Mouse (Mus musculus): ENCODE measurements at regions not wholly inside any gene's neighbourhood (a gene's known extent, or its start where the extent isn't known, plus 50 kb on each side); places are given as distances from the start of the nearest gene placed in this dataset.
"Not testable (repeated sequence)": the region's sequence is repeated elsewhere in the genome, so short reads cannot be mapped to it uniquely, and the experiment has no call there.

DNA sequence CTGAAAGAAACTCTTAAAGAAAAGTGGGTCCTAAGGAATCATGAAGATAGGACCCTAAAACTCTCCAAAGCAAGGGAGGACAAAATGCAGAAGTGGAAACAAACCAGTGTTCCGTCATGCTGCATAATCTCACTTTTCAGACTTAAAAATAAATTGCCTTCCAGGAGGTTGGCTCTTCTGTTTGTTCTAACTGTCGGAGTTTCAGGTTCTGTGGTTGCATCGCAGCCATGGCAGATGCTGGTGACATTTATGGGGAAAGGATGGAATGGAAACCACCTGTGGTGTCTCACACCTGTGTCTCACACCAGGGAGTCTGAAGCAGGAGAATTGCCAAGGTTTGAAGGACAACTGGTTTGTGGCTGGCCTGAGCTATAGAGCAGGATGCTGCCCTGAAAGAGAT lies 50.9 kb upstream of the Hivep1 start:
- no peak for DNase-seq

DNA sequence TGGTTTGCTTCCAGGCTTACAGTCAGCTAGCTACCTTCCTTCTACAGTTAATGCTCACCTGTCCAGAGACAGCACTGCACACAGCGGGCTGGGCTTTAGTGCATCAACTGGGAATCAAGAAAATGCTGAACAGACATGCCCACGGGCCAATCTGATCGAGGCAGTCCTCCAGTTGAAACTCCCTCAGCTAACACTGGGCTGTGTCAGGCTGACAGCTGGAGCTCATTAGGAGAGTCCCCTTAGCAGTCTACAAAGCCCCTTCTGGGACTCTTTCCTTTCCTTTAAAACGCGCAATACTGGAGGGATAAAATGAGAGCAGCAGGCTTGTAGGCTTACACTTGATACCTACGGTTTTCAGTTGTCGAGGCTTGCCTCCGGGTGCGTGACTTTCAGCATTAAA lies 53.9 kb upstream of the Hivep1 start:
- DNase-seq, result peak; percentile 9

DNA sequence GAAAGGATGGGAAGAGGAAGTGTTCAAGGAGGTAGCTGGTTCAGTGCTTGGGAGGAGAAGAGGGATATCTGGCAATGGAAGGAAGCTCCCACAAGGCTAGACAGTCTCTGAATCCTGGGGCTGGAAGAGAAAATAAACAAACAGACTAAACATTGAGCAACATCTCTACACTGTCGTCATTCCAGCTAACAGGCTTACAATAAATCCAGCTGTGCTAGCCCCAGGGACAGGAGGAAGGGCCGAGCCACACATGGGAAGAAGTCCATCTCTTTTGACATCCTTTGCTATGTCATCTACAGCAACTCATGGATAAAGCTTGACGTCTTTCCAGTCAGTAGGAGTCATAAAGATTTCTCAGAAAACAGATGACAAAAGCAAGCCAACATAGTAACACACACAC lies 57.7 kb upstream of the Hivep1 start:
- DNase-seq, result no peak

DNA sequence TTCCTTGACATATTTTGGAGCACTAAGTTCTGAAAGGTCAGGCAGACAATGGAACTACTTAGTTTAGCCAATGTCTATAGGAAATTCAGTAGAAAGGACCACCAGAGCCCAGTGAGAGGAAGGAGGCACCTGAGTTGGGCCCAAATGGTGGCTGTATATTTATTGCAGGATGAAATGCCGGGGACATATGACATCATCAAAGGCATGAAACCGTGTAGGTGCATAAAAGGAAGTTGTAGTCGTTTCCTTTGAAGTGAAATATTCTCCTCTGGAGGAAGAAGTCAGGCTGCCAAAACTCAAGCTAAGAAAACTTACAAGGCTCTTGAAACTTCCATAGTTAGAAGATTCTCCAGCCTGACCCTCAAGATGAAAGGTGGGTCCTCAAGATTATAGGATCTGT lies 75.9 kb upstream of the Hivep1 start:
- no peak for DNase-seq

DNA sequence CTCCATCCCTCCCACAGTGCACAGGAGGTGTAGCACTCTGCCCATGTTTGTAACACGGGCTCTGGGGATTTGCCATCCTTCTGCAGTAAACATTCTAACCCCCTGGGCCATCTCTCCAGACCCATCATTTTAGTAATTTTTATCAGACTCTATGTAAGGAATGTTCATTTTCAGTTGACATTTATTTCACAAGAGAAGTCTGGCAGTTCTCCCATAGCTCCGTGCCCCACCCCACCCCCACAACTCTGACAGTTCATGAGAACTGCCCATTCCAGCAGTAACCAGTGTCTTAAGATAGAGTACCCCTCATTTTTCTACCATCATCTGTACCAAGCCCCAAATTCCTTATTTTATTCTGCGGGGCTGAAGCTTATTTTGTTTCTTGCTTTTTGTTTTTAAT lies 88.9 kb upstream of the Hivep1 start:
- no peak for DNase-seq

DNA sequence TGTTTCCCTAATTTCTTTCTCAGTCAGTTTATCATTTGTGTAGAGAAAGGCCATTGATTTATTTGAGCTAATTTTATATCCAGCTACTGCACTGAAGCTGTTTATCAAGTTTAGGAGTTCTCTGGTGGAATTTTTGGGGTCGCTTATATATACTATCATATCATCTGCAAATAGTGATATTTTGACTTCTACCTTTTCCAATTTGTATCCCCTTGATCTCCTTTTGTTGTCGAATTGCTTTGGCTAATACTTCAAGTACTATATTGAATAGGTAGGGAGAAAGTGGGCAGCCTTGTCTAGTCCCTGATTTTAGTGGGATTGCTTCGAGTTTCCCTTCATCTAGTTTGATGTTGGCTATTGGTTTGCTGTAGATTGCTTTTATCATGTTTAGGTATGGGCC lies 90.9 kb upstream of the Hivep1 start:
- DNase-seq, result not testable (repeated sequence)

DNA sequence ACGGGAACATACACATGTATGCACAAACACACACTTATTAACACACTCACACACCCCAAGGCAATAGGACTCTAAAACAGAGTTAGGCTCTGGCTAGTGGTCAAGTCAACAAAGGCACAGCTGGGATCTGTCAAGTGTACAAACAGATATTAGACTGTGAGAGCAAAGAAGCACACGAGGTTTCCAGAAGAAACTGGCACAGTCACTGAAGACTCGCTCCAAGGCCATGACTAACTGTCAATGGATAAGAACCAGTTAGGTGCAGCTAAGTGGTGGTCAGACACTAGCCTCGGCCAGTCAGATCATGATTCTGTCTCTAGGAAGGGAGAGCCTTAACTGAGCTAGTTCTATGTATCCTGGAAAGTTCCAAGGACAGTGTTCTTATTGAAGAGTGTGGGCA lies 93.9 kb upstream of the Hivep1 start:
- DNase-seq, result peak; percentile 34

DNA sequence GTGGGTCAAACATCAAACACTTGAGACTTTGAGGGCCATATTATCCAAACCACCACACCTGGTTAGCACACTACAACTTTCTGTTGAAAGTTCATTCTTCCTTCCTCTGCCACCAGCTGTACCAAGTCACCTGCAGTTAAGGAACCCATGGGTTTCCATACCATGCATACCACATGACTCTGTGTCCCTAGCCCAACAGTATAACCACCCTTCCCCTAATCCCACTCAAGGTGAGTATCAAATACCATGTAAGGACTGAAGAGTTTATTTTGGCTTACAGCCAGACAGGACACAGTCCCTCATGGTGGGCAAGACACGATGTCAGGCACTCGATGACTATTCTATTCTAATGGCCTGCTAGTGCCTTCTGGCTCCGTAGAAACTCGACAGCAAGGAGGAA lies 95.9 kb upstream of the Hivep1 start:
- DNase-seq, result no peak

DNA sequence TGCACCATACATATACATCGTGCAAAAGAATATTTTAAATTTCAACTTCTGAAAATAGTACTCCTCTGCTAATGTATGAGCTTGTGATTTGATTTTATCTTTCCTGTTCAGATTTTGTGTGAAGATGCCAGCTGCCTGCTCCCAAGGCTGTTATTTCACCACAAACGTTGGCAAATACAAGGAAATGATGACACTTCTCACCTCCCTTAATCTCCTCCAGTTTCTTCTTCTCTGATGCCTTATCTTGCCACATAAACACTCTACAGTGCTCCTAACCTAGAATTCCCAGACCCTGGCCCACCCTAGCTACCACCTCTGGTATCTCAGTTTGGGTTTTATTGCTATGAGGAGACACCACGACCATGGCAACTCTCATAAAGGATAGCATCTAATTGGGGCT lies 96.6 kb upstream of the Hivep1 start:
- no peak for DNase-seq

DNA sequence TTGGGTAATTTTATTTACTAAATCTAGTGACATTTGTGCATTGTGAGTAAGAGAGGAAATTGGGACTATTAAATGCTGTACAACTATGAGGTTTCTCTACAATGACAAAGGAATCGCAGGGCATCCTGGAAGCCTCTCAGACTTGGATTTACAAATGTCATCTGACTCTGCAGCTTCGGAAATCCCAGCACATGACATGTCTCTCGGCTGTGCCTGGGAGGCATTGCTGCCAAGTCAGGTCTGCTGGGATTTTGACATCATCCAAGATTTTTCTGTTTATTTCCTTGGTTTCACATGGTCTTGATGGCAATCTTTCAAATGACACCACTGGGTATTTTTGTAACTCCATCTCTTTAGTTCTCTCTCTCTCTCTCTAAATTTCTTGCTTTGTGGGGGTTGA lies 99.4 kb upstream of the Hivep1 start:
- peak; percentile 22 for DNase-seq

DNA sequence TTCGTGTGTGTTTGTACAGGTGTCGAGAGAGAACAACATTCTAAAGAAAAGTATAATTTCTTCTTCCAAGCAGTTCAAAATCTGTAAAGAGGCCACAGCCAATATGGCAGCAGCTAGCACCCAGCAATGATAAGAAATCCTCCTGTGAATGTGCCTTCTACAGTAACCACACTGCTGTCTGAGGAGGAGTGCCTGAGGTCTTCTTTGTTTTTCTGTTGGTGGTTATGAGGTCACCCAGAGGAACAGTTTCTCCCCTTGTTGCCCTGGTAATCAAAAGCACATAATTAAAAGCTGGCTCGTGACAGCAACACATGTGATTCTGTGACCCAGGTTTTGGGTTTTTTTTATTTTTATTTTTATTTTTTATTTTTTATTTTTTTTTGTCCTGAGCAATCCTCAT lies 100.8 kb upstream of the Adtrp start:
- DNase-seq, result no peak

DNA sequence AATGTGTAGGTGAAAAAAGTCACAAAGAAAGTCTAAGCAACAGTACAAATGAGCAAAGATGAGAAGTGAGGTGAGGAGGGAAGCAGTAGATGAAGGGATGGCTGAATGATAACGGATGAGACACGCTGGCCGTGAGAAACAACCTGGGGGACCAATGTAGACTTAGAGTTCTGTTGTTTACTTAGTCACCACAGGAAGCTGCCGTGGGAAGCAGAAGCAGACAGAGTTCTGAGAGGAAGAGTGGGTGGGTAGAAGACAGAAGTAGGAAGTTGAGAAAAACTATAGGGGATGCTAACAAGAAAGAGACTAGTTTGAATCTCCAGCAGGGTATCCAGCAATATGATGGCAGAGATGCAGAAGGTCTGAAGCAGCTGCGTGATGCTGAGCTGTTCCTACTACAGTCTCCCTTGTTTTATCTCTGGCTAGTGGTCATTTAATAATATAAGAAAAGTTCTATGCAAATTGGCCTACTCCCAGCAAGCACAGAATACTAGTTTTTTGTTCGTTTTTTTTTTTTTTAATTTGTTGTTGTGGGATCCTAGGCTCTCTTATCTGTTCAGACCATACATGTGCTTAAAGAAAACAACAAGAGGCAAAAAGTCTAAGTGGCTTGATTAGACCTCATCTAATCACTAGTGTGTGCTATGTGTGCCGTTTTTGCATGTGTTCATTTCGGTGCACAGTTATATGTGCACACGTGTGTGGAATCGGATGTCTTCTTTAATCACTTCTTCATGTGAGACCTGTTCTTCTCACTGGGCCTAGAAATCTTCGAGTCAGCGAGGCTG lies 85.0 kb upstream of the Adtrp start:
- DNase-seq, result no peak

DNA sequence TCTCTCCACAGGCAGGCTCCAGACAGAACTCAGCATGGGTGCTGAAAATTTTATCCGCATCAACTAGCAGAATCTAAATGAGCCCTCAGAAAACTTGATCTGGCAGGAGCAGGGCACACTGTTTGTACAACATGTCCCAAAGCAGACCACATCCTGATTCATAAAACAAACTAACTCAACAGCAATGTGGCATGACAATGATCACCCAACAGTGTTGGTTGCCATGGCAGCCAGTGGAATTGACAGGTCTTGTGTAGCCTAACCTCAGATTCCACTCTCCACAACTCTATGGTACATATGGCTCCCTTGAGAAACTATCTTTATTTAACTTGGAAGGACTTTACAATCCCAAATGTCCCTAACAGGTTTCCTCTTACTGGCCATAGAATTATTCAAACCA lies 82.3 kb upstream of the Adtrp start:
- no peak for DNase-seq

DNA sequence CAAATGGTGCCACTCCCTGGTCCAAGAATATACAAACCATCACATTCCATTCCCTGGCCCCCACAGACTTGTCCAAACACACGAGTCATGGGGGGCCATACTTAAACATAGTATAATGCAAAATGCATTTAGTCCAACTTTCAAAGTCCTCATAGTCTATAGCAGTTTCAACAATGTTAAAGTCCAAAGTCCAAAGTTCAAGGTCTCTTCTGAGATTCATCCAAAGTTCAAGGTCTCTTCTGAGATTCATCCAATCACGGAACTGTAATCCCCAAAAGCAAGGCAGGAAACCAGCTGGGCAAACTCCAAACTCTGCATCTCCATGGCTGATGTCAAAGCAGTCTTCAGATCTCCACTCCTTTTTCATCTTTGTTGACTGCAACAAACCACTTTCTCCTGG lies 78.4 kb upstream of the Adtrp start:
- DNase-seq, result not testable (repeated sequence)

DNA sequence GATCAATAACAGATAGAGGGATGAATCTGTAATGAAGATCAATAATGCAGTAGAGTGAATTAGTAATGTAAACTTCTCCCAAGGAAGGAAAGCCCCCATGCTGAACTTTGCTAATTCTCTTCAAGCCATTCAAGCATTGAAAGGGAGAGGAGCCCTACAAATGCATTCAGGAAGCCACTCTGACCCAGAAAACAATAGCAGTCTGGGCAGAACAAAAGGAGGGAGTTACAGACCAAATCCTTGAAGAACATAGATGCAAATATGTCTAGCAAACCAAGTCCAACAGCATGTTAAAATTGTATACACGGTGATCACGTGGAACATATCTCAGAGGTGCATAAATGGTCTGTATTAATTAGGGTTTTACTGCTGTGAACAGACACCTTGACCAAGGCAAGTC lies 77.7 kb upstream of the Adtrp start:
- no peak for DNase-seq

DNA sequence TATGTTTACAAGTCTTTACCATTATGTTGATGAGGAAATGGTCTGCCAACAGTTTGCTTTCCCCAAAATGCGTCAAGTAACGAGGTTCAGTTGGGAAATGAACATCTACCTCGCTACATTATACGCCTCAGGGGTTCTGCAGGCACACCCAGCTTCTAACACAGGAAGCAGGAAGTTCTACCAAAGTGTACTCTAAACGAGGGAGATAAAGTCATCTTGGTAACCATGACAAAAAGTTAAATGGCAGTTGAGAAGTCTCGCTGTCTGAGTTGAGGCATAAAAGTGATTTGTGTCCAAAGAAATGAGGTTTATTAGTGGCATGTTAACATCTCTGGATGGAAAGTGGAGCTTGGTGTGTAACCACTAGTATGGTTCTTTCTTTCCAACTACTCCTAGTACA lies 73.7 kb upstream of the Adtrp start:
- no peak for DNase-seq

DNA sequence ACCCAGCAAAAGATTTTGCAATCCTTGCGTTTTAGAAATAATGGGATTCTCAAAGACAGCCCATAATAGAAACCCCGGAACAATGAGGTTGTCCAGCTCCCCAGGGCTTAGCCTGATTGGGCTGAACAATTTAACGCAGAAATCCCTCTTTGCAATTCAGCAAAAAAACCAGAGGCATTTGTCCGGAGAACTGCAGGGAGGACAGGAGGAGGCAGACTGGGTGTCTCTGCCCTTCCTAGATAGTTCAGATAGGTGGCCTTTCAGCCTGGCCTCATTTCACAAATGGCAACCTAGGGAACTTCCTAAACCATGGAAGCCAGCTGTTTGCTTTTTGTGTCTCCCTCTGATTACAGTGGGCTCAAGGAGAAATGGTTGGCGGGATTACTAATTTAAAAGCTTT lies 71.0 kb upstream of the Adtrp start:
- DNase-seq, result no peak

DNA sequence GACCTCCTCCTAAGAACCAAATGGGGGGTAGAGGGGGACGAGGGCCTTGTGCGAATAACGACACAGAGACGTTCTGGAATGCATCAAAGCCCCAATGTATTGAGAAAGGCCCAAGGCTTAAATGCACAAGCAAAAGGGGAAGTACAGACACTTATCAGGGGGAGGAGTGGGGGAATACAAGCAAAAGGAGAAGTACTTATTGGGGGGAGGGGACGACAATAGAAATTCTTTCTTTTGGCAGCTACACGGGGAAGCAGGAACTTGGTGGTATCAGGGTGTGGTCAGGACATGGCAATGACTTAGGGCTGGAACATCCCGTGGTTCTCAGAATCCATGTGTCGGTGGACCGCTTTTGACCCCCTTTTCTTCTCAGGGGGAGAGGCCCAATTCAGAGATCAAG lies 68.3 kb upstream of the Adtrp start:
- DNase-seq, result not testable (repeated sequence)

DNA sequence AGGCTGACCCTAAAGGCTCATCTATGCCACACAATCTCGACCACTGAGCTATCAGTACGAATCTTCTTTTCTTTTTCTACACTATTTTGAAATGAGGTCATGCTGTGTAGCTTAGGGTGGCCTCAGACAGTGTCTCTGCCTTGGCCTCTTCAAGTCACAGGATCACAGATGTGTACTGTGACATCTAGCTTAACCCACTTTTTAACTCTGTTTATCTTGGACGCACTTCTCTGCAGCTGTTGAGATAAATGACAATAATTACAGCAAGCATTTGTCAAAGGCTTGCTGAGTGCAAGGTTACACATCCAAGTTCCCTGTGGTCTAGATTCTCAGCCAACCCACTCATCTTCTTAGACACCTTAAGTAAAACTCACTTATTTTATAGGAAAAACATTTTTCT lies 63.3 kb upstream of the Adtrp start:
- no peak for DNase-seq

DNA sequence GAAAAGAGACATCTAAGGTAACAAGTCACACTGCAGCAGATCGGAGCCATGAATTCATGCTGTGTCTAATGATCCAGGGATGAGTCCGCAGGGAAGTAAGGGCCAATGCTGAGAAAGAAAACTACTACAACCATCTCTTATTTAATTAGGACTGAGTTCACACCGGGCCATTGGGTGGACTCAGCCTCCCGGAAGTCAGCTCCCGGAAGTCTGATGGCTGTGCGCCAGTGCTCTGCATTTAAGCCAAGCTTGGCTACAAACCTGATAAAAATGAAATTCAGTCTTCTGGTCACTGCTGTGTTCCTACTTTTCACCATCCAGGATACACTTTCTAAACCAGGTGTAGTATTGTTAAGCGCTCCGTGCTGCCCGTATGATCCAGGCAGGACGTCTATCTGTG lies 62.8 kb upstream of the Adtrp start:
- peak; percentile 68 for DNase-seq

DNA sequence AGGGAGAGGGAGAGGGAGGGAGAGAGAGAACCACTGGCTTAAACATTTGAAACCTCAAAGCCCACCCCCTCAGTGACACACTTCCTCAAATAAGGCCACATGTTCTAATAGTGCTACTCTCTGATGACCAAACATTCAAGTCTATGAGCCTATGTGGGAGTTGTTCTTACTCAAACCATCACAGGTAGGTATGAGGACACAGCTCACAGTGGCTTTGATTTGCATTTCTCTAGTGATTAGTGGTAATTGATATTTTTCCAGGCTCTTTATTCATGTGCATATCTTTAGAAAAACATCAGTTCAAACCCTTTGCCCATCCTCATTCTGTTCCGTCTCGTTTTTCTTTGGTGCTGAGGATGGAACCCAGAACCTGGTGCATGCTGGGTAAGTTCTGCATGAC lies 59.5 kb upstream of the Adtrp start:
- DNase-seq, result no peak

DNA sequence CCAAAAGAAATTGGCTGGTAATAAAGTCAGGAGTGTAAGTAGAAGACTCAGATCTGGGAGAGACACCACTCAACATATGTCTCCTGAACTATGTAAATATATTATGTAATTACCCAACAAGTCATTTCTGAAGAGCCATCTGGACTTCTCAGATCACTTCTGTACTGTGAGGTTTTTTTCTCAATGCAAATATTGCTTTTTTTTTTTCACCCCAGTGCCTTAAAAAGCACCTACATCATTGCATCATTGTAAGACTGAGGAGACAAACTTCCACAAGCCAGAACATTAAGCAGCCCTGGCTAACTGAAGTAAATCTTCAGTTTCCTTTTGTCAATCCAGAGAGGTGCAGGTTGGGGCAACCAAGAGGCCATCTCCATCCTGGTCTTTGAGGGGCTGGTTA lies 55.8 kb upstream of the Adtrp start:
- DNase-seq, result no peak

DNA sequence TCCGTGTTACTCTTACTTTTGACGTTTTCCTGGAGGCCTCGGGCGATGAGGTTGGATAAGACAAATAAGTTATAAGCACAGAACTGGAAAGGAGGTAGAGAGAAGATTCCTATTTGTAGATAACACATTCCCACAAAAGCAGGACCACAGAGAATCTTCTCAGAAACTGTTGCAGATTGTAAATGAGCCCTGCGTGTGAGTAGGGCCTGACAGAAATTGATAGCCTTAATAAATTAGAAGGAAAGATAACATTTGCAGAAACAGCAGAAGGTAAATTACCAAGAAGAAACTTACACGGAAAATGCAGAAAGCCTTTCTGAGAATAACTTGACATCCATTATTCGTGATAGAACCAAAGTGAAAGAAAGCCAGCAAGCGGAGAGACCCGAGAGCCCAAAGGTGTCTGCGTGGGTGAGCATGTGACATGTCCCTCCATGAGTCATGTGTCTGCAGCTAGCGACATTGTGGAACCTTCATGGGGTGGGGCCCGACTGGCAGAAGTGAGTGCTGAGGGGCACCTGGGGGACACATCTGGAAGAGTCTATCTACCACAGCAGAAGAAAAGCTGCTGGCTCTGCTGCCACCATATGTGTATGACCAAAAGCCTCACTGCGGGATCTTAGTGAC lies 52.5 kb upstream of the Adtrp start:
- no peak for DNase-seq

DNA sequence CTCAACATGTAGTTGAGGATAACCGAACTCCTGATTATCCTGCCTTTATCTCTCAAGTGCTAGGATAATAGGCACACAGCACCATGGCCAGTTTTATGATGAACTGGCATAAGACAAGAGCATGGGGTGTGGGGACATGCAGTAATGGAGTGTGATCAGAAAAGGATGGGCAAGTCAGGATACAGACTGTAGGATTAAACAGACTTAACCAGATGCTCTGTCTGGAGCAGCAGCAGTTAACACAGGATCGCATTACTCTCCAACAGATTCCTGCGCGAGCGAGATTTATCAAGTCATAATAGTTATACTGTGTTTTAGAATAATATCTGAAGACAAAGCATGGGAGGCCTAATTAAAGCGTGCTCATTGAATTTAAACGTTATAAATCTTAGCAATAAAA lies 51.8 kb upstream of the Adtrp start:
- DNase-seq, result no peak
